Mouse (Mus musculus) liver, adult 2 months (tissue): ENCODE data around the gene Fibp. TPM values are rescaled to one million over a fixed set of nuclear protein-coding genes. Genes with fewer than 3 reads are reported as not detected.

Experiments
- DNase-seq: peaks from one replicate; pipeline ENCODE4 v3.0.0-alpha.2; 2011; ENCODE audit warnings: low read depth, low spot score; ENCODE audit errors: extremely low read depth
- H3K27ac ChIP-seq: fragments of 200-500 bp; replicated peaks from 2 replicates; pipeline ENCODE4 v1.5.1; 2012; ENCODE audit warnings: low read depth, mild to moderate bottlenecking, control low read depth, inconsistent platforms, low read length; ENCODE audit not compliant: insufficient read depth
- H3K27me3 ChIP-seq: fragments of 200-500 bp; 2 replicates; pipeline ENCODE4 v1.6.1; 2012; ENCODE audit warnings: mild to moderate bottlenecking, moderate library complexity, low read length, inconsistent platforms; ENCODE audit not compliant: control insufficient read depth, insufficient read depth
- H3K36me3 ChIP-seq: fragments of 200-500 bp; 2 replicates; pipeline ENCODE4 v1.6.1; 2012; ENCODE audit warnings: low read length, inconsistent platforms; ENCODE audit not compliant: control insufficient read depth, insufficient read depth
- H3K4me1 ChIP-seq: fragments of 200-500 bp; 2 replicates; pipeline ENCODE4 v1.6.1; 2011; ENCODE audit warnings: low read length; ENCODE audit not compliant: control insufficient read depth, insufficient read depth
- H3K4me3 ChIP-seq: fragments of 200-500 bp; 2 replicates; pipeline ENCODE4 v1.5.1; 2011; ENCODE audit warnings: low read depth, mild to moderate bottlenecking, control low read depth, low read length, moderate library complexity; ENCODE audit not compliant: insufficient read depth
- H3K79me2 ChIP-seq: fragments of 200-500 bp; 2 replicates; pipeline ENCODE4 v1.6.1; 2012; ENCODE audit warnings: inconsistent platforms, mild to moderate bottlenecking, low read length, moderate library complexity; ENCODE audit not compliant: control insufficient read depth, insufficient read depth
- H3K9ac ChIP-seq: fragments of 200-500 bp; 2 replicates; pipeline ENCODE4 v1.6.1; 2012; ENCODE audit warnings: low read depth, mild to moderate bottlenecking, control low read depth, inconsistent platforms, low read length
- CTCF ChIP-seq: fragments of 200-500 bp; IDR thresholded peaks from 2 replicates; pipeline ENCODE4 v1.5.1; 2011; ENCODE audit warnings: low read depth, low read length, control low read depth
- POLR2A ChIP-seq: fragments of 200-500 bp; IDR thresholded peaks from 2 replicates; pipeline ENCODE4 v1.6.1; 2011; ENCODE audit warnings: low read length, control low read depth; ENCODE audit not compliant: insufficient read depth; ENCODE audit errors: extremely low read depth
- whole genome bisulfite sequencing: fragments of 180-500 bp; shearing (Covaris S2); methylation state at CpG from one replicate; pipeline ENCODE4 v1.1.7; 2018; 5-methylcytosine and 5-hydroxymethylcytosine counted together
- polyA plus RNA-seq: library from polyadenylated mRNA; depleted of rRNA; stranded (reverse); fragments of >200 nt; gene quantifications from 2 replicates; pipeline ENCODE4 v1.2.3, GENCODE M21; 2012
- total RNA-seq: library from RNA; depleted of rRNA; stranded (reverse); fragments of >200 nt; gene quantifications from 2 replicates; pipeline ENCODE4 v1.2.3, GENCODE M21; 2014

Gene Fibp
- total and polyA plus RNA-seq, 2 experiments = 25.8 to 46.6 TPM

DNA sequence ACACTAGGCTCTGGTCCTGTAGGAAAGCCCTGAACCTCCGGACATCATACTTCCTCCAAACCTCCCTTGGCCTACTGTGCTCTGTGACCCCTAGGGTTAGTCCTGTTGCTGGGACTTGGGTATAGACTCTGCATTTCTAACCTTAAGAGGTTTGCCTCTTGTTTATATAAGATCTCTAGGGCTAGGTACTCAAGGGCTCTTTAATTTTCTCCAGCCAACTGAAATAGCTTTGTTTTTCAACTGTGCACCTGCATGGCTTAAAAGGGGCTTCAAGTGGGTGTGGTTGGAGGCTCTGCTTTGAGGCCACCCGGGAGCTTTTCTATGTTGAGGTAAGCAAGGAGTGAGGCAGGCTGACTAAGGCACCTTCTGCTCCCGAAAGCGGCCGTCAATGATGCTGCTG, 24.1 kb downstream of the Fibp start:
- H3K36me3 ChIP-seq = no peaks in the 10 kb centered on the region
- WGBS = 91% methylated on average over 5 of the region's 5 CpGs

DNA sequence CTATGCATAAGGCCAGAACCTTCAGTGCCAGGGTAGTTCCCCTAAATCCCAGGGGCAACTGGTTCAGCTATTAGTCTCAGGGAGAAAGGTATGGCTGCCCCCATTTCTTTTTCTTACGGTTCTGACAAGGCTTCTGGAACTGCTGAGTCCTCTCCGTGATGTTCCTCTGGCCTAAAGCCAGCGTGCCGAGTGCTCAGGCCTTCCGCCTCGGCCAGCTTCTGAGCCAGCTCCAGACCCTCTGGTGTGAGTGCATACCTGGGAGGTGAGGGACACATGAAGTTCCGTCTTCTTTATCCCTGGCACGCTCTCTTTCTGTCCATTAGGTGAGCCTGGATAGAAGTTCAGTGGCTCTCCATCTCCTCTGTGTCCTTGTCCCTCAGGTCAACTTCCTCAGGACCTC, 25.0 kb downstream of the Fibp start:
- H3K36me3 ChIP-seq = no peaks in the 10 kb centered on the region
- WGBS = 90% methylated on average over 8 of the region's 8 CpGs

More for the DNA sequence above, 24.1 kb downstream of the Fibp start:
- no peaks in the 10 kb centered on the region for H3K27me3 ChIP-seq
- no peak overlapping the region for H3K4me3 ChIP-seq
- H3K79me2 ChIP-seq = no peaks in the 10 kb centered on the region
- peaks cover 7% of the 10 kb centered on the region; the same call in 1 of the 2 replicates for H3K4me1 ChIP-seq
- no peak overlapping the region for H3K27ac ChIP-seq
- no peak overlapping the region for H3K9ac ChIP-seq
- DNase-seq = no peak
- TF ChIP-seq CTCF (no peak), POLR2A (no peak)

DNA sequence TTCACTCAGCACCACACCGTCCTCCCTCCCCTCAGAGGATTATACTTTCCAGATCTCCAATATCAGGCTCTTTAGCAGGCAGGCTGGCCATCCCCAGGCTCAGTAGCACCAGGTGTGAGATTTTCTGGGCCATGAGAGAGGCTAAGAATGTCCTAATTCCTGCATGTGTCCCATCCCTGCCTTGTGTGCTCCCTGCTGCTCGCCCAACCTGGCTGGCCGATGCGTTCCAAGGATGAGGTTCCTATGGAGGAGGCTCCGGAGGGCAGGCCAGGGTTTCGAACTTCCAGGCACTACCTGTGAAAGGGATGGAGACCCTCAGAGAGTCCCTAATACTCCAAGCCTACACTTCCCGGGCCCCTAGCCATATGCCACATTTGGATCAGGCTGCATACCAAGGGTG, 25.4 kb downstream of the Fibp start:
- Histone ChIP-seq H3K27ac (no peak overlapping the region), H3K4me1 (peaks cover 7% of the 10 kb centered on the region; the same call in 1 of the 2 replicates), H3K9ac (no peak overlapping the region), H3K79me2 (peaks cover 3% of the 10 kb centered on the region; the same call in 1 of the 2 replicates), H3K36me3 (no peaks in the 10 kb centered on the region), H3K27me3 (no peaks in the 10 kb centered on the region), H3K4me3 (no peak overlapping the region)
- whole genome bisulfite sequencing = 96% methylated on average over 7 of the region's 7 CpGs
- TF ChIP-seq POLR2A (no peak), CTCF (no peak)
- DNase-seq = no peak

More for the DNA sequence above, 25.0 kb downstream of the Fibp start:
- Histone ChIP-seq H3K79me2 (no peaks in the 10 kb centered on the region), H3K27me3 (no peaks in the 10 kb centered on the region), H3K4me3 (no peak overlapping the region), H3K27ac (no peak overlapping the region), H3K4me1 (peaks cover 7% of the 10 kb centered on the region; the same call in 1 of the 2 replicates), H3K9ac (no peak overlapping the region)
- no peak for DNase-seq
- TF ChIP-seq POLR2A (no peak), CTCF (no peak)

DNA sequence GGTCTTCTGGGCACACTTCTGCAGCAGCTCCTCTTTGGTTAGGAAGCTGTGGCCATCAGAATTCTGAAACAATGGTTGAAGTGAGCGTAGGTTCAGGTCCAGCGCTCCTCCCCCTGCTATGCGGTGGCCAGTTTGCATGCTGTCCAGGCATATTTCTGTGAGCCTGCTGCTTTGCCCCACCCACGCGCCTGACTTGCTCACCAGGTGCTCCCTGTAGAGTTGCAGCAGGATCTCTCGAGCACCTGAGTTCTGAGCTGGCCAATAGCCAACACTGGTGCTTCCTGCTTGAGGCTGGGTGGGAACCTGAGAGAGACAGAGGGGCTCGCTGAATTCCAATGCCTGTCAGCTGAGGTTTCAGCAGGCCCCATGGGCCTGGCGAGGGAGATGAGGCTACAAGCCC, 25.9 kb downstream of the Fibp start:
- H3K36me3 ChIP-seq = no peaks in the 10 kb centered on the region
- H3K27me3 ChIP-seq = no peaks in the 10 kb centered on the region
- no peak for DNase-seq
- WGBS = 91% methylated on average over 8 of the region's 8 CpGs
- no peak overlapping the region for H3K27ac ChIP-seq
- peaks cover 4% of the 10 kb centered on the region; the same call in 1 of the 2 replicates for H3K79me2 ChIP-seq
- no peak for TF ChIP-seq POLR2A
- TF ChIP-seq CTCF = no peak
- H3K9ac ChIP-seq = no peak overlapping the region
- H3K4me1 ChIP-seq = peaks cover 7% of the 10 kb centered on the region; the same call in 1 of the 2 replicates
- no peak overlapping the region for H3K4me3 ChIP-seq

GRCm38 (mm10) chr19:5486771-5487170, 26.4 kb downstream of the Fibp start:
- Histone ChIP-seq H3K36me3 (no peaks in the 10 kb centered on the region), H3K79me2 (peaks cover 4% of the 10 kb centered on the region; the same call in 1 of the 2 replicates), H3K4me3 (no peak overlapping the region), H3K4me1 (peaks cover 7% of the 10 kb centered on the region; the same call in 1 of the 2 replicates), H3K27ac (no peak overlapping the region), H3K9ac (no peak overlapping the region), H3K27me3 (no peaks in the 10 kb centered on the region)
- DNase-seq = no peak
- 84% methylated on average over 4 of the region's 4 CpGs for WGBS
- TF ChIP-seq CTCF = no peak
- no peak for TF ChIP-seq POLR2A

DNA sequence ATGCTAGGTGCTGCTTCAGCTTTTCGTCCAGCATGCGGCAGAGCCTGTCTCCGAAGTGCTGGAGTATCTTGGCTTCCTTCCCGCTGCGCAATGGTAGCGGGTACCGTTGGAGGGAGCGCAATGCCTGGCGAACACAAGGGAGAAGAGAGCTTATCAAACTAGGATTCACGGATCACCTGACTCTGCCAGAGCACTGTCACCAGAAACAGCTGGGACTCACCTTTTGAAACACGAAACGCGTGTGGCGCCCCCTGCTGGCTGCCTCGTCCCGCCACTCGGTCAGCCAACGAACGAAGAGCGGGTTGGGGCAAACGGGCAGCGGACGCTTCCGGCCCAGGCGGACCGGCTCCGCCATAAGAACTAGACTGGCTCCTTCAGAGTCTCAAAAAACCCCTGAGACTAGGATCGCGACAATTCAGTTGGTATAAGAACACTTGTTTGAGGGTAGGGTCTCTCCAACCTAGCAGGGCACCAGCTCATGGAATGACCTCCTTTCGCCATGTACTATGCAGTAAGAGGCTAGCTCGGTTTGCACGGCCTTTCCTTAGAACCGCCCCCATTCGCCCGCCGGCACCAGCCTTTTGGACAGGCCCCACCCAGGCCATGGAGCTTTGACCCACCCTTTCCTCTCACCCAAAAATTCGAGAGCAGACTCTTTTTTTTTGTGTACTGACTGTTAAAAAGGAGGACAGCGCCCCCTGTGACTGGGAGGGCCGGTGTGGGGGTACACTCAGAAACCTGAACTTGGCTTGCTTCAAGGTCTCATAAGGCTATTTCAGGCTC, 27.5 kb downstream of the Fibp start, which contains the start of gene Mus81:
Mus81 (minus strand) TSS at position 635 of the 783 bp plus-strand sequence.
- DNase-seq = peak; percentile 92
- H3K4me3 ChIP-seq = peak within 1 kb of the TSS; percentile 66
- peaks cover 4% of the 10 kb centered on the region; the same call in 1 of the 2 replicates for H3K36me3 ChIP-seq
- no peaks in the 10 kb centered on the region for H3K27me3 ChIP-seq
- WGBS = under 1% methylated on average over 39 of the region's 39 CpGs
- peak within 1 kb of the TSS; percentile 76 for H3K9ac ChIP-seq
- peak; percentile 91 for TF ChIP-seq CTCF
- TF ChIP-seq POLR2A = peak; percentile 57; the same call in 1 of the 2 replicates
- peaks cover 4% of the 10 kb centered on the region; the same call in 1 of the 2 replicates for H3K79me2 ChIP-seq
- H3K4me1 ChIP-seq = peaks cover 7% of the 10 kb centered on the region; the same call in 1 of the 2 replicates
- H3K27ac ChIP-seq = peak within 1 kb of the TSS; percentile 95
